Mouse (Mus musculus) midbrain, embryonic 12.5 days (tissue): ENCODE results near the gene Zbtb38. TPM values are rescaled to one million over a fixed set of nuclear protein-coding genes. Genes with fewer than 3 reads are reported as not detected.

ENCODE experiments used
- ATAC-seq: fragments of 200-750 bp; cut with Nextera tagmentation; 2 replicates; pipeline ENCODE4 v1.8.0; 2017; ENCODE audit warnings: low read depth, moderate TSS enrichment, moderate library complexity; ENCODE audit not compliant: low FRiP score
- H3K27ac ChIP-seq: fragments of 300-500 bp; sonication (generic); replicated peaks from 2 replicates; pipeline ENCODE4 v1.5.1; 2016; ENCODE audit warnings: mild to moderate bottlenecking
- H3K27me3 ChIP-seq: fragments of 300-500 bp; sonication (generic); 2 replicates; pipeline ENCODE4 v1.6.1; 2016; ENCODE audit warnings: mild to moderate bottlenecking
- H3K36me3 ChIP-seq: fragments of 300-500 bp; sonication (generic); 2 replicates; pipeline ENCODE4 v1.6.1; 2016
- H3K4me1 ChIP-seq: fragments of 300-500 bp; sonication (generic); 2 replicates; pipeline ENCODE4 v1.6.1; 2016
- H3K4me2 ChIP-seq: fragments of 300-500 bp; sonication (generic); replicated peaks from 2 replicates; pipeline ENCODE4 v1.6.1; 2016; ENCODE audit warnings: mild to moderate bottlenecking, moderate library complexity
- H3K4me3 ChIP-seq: fragments of 300-500 bp; sonication (generic); 2 replicates; pipeline ENCODE4 v1.5.1; 2016; ENCODE audit warnings: mild to moderate bottlenecking
- H3K9ac ChIP-seq: fragments of 300-500 bp; sonication (generic); replicated peaks from 2 replicates; pipeline ENCODE4 v1.6.1; 2016; ENCODE audit warnings: mild to moderate bottlenecking, moderate library complexity
- H3K9me3 ChIP-seq: fragments of 300-500 bp; sonication (generic); 2 replicates; pipeline ENCODE4 v1.6.1; 2016; ENCODE audit warnings: mild to moderate bottlenecking
- WGBS: fragments of 180-500 bp; shearing (Covaris S2); methylation state at CpG from one replicate; pipeline ENCODE4 v1.1.7; 2016; 5-methylcytosine and 5-hydroxymethylcytosine counted together
- polyA plus RNA-seq: library from polyadenylated mRNA; unstranded; fragments of >200 nt; fragmentation: Nextera tagmentation; extraction: Ambion mirVana; gene quantifications from 2 replicates; pipeline ENCODE4 v1.2.1, GENCODE M21; 2016

The Zbtb38 gene
- polyA plus RNA-seq, 1 experiment from 2014 or later = 17.7 TPM

- 64% methylated on average over 5 of the region's 5 CpGs for WGBS
Observed at GRCm38 (mm10) chr9:96783258-96783657, 30.6 kb upstream of the Zbtb38 start.

GRCm38 (mm10) chr9:96782062-96782461 is 29.4 kb upstream of the Zbtb38 start:
- WGBS = 87% methylated on average over 8 of the region's 8 CpGs
- H3K4me2 ChIP-seq = no peak overlapping the region

More at GRCm38 (mm10) chr9:96783258-96783657, 30.6 kb upstream of the Zbtb38 start:
- no peaks in the 10 kb centered on the region for H3K36me3 ChIP-seq
- H3K27me3 ChIP-seq = no peaks in the 10 kb centered on the region
- H3K4me1 ChIP-seq = no peaks in the 10 kb centered on the region; the same call in 1 of the 2 replicates
- H3K9me3 ChIP-seq = no peaks in the 10 kb centered on the region
- no peak overlapping the region for H3K4me2 ChIP-seq
- ATAC-seq = no peak
- no peak overlapping the region for H3K4me3 ChIP-seq
- no peak overlapping the region for H3K27ac ChIP-seq
- no peak overlapping the region for H3K9ac ChIP-seq

GRCm38 (mm10) chr9:96773146-96773545 is 20.5 kb upstream of the Zbtb38 start:
- ATAC-seq = no peak
- Histone ChIP-seq H3K4me3 (no peak overlapping the region), H3K9me3 (no peaks in the 10 kb centered on the region)

More at GRCm38 (mm10) chr9:96782062-96782461, 29.4 kb upstream of the Zbtb38 start:
- no peak for ATAC-seq
- no peaks in the 10 kb centered on the region for H3K9me3 ChIP-seq
- no peak overlapping the region for H3K4me3 ChIP-seq
- no peak overlapping the region for H3K27ac ChIP-seq
- no peak overlapping the region for H3K9ac ChIP-seq
- no peaks in the 10 kb centered on the region for H3K36me3 ChIP-seq
- H3K27me3 ChIP-seq = no peaks in the 10 kb centered on the region
- no peaks in the 10 kb centered on the region for H3K4me1 ChIP-seq

GRCm38 (mm10) chr9:96770443-96770842 is 17.8 kb upstream of the Zbtb38 start:
- ATAC-seq = no peak
- Histone ChIP-seq H3K36me3 (no peaks in the 10 kb centered on the region), H3K9me3 (no peaks in the 10 kb centered on the region), H3K4me1 (peaks cover 6% of the 10 kb centered on the region; the same call in 1 of the 2 replicates), H3K4me2 (no peak overlapping the region), H3K27me3 (no peaks in the 10 kb centered on the region), H3K27ac (no peak overlapping the region), H3K9ac (no peak overlapping the region), H3K4me3 (no peak overlapping the region)
- WGBS = 75% methylated on average over 3 of the region's 3 CpGs

More at GRCm38 (mm10) chr9:96773146-96773545, 20.5 kb upstream of the Zbtb38 start:
- Histone ChIP-seq H3K27ac (no peak overlapping the region), H3K27me3 (no peaks in the 10 kb centered on the region), H3K4me2 (no peak overlapping the region), H3K4me1 (peaks cover 6% of the 10 kb centered on the region; the same call in 1 of the 2 replicates), H3K36me3 (no peaks in the 10 kb centered on the region), H3K9ac (no peak overlapping the region)
- 12% methylated on average over 6 of the region's 6 CpGs for WGBS

- Histone ChIP-seq H3K9me3 (no peaks in the 10 kb centered on the region), H3K4me2 (no peak overlapping the region), H3K36me3 (no peaks in the 10 kb centered on the region), H3K9ac (no peak overlapping the region), H3K4me1 (peaks cover 6% of the 10 kb centered on the region; the same call in 1 of the 2 replicates), H3K27ac (no peak overlapping the region), H3K27me3 (no peaks in the 10 kb centered on the region), H3K4me3 (no peak overlapping the region)
- WGBS = 88% methylated on average over 9 of the region's 9 CpGs
- no peak for ATAC-seq
Observed at GRCm38 (mm10) chr9:96769651-96770050, 17.0 kb upstream of the Zbtb38 start.

GRCm38 (mm10) chr9:96767874-96768273 is 15.2 kb upstream of the Zbtb38 start:
- no peak for ATAC-seq
- no peak overlapping the region for H3K9ac ChIP-seq
- peaks cover under 1% of the 10 kb centered on the region; the same call in 1 of the 2 replicates for H3K4me1 ChIP-seq
- H3K4me3 ChIP-seq = no peak overlapping the region
- no peaks in the 10 kb centered on the region for H3K9me3 ChIP-seq
- no peak overlapping the region for H3K27ac ChIP-seq
- H3K4me2 ChIP-seq = no peak overlapping the region
- no peaks in the 10 kb centered on the region for H3K36me3 ChIP-seq
- no peaks in the 10 kb centered on the region for H3K27me3 ChIP-seq

- Histone ChIP-seq H3K27ac (no peak overlapping the region), H3K36me3 (no peaks in the 10 kb centered on the region), H3K9ac (no peak overlapping the region), H3K27me3 (no peaks in the 10 kb centered on the region), H3K4me1 (no peaks in the 10 kb centered on the region), H3K4me2 (no peak overlapping the region), H3K9me3 (no peaks in the 10 kb centered on the region), H3K4me3 (no peak overlapping the region)
- no peak for ATAC-seq
Observed at GRCm38 (mm10) chr9:96766078-96766477, 13.4 kb upstream of the Zbtb38 start.

- Histone ChIP-seq H3K9ac (no peak overlapping the region), H3K36me3 (no peaks in the 10 kb centered on the region), H3K4me1 (no peaks in the 10 kb centered on the region), H3K9me3 (no peaks in the 10 kb centered on the region), H3K4me2 (no peak overlapping the region), H3K27ac (no peak overlapping the region), H3K27me3 (no peaks in the 10 kb centered on the region), H3K4me3 (no peak overlapping the region)
- ATAC-seq = no peak
- WGBS = 79% methylated on average over 5 of the region's 5 CpGs
Observed at GRCm38 (mm10) chr9:96765410-96765809, 12.8 kb upstream of the Zbtb38 start.

GRCm38 (mm10) chr9:96763847-96764631 is 11.4 kb upstream of the Zbtb38 start:
- Histone ChIP-seq H3K4me2 (no peak overlapping the region), H3K9me3 (no peaks in the 10 kb centered on the region), H3K4me1 (no peaks in the 10 kb centered on the region; the same call in 1 of the 2 replicates), H3K27ac (no peak overlapping the region), H3K9ac (no peak overlapping the region), H3K4me3 (no peak overlapping the region), H3K36me3 (no peaks in the 10 kb centered on the region), H3K27me3 (no peaks in the 10 kb centered on the region)
- WGBS = 86% methylated on average over 9 of the region's 9 CpGs
- ATAC-seq = no peak

- no peak overlapping the region for H3K27ac ChIP-seq
- H3K4me1 ChIP-seq = no peaks in the 10 kb centered on the region; the same call in 1 of the 2 replicates
- no peaks in the 10 kb centered on the region for H3K27me3 ChIP-seq
- no peak for ATAC-seq
- no peaks in the 10 kb centered on the region for H3K36me3 ChIP-seq
- no peaks in the 10 kb centered on the region for H3K9me3 ChIP-seq
- H3K4me3 ChIP-seq = no peak overlapping the region
- WGBS = 91% methylated on average over 3 of the region's 3 CpGs
- no peak overlapping the region for H3K9ac ChIP-seq
- no peak overlapping the region for H3K4me2 ChIP-seq
Observed at GRCm38 (mm10) chr9:96763025-96763424, 10.4 kb upstream of the Zbtb38 start.

- no peaks in the 10 kb centered on the region for H3K9me3 ChIP-seq
- H3K4me3 ChIP-seq = peak overlapping the region; percentile 38
- H3K27ac ChIP-seq = no peak overlapping the region
- H3K4me2 ChIP-seq = peak overlapping the region; percentile 48
- no peaks in the 10 kb centered on the region for H3K27me3 ChIP-seq
- 14% methylated on average over 22 of the region's 22 CpGs for WGBS
- H3K4me1 ChIP-seq = no peaks in the 10 kb centered on the region; the same call in 1 of the 2 replicates
- 0 out of 2 replicates have a peak overlapping the region, but pooled peaks have one; percentile 31 for H3K9ac ChIP-seq
- ATAC-seq = peak; percentile 95
- H3K36me3 ChIP-seq = no peaks in the 10 kb centered on the region
Observed at GRCm38 (mm10) chr9:96758749-96759597, 6.3 kb upstream of the Zbtb38 start.
